Mouse (Mus musculus): Measurements from ENCODE around the gene Selplg.

DNA sequence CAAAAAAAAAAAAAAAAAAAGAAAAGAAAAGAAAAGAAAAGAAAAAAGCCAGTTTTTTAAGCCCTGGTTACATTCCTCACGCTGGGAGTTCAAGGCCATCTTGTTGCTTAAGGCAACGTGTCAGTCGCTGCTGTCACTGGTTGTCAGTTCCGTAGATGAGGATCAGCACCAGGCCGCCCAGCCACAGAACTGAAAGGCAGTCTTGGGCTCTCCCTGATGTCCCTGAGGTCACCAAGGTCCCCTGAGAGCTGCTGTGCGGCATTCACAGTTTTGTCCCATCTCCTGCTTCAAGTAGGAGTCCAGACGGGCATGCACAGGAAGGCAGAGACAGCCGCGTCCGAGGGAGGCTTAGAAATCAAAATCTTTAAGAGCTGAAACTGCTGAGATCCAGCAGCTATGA lies 56.9 kb downstream of the Selplg start:
- TF ChIP-seq CTCF (IDR thresholded peaks at IDR 0.05): no peak
- TF ChIP-seq EP300 (IDR thresholded peaks at IDR 0.05): no peak
